Mouse (Mus musculus) forebrain, embryonic 13.5 days (tissue): ENCODE measurements at regions not wholly inside any gene's neighbourhood (a gene's known extent, or its start where the extent isn't known, plus 50 kb on each side); places are given as distances from the start of the nearest gene placed in this dataset.
"Not testable (repeated sequence)": the region's sequence is repeated elsewhere in the genome, so short reads cannot be mapped to it uniquely, and the experiment has no call there.

ENCODE experiments used
- ATAC-seq: fragments of 200-750 bp; cut with Nextera tagmentation; 2 replicates; pipeline ENCODE4 v1.8.0; 2017
- H3K27ac ChIP-seq: fragments of 300-500 bp; sonication (generic); 2 replicates; pipeline ENCODE4 v1.5.1; 2015; ENCODE audit warnings: inconsistent platforms, mild to moderate bottlenecking, moderate library complexity
- H3K27me3 ChIP-seq: fragments of 300-500 bp; sonication (generic); 2 replicates; pipeline ENCODE4 v1.6.1; 2015; ENCODE audit warnings: mild to moderate bottlenecking, inconsistent platforms
- H3K36me3 ChIP-seq: fragments of 300-500 bp; sonication (generic); 2 replicates; pipeline ENCODE4 v1.6.1; 2015; ENCODE audit warnings: mild to moderate bottlenecking, inconsistent platforms; ENCODE audit not compliant: poor library complexity, severe bottlenecking
- H3K4me1 ChIP-seq: fragments of 300-500 bp; sonication (generic); 2 replicates; pipeline ENCODE4 v1.6.1; 2015; ENCODE audit warnings: inconsistent platforms
- H3K4me2 ChIP-seq: fragments of 300-500 bp; sonication (generic); 2 replicates; pipeline ENCODE4 v1.6.1; 2015; ENCODE audit warnings: inconsistent platforms, mild to moderate bottlenecking, moderate library complexity
- H3K4me3 ChIP-seq: fragments of 300-500 bp; sonication (generic); 2 replicates; pipeline ENCODE4 v1.5.1; 2015; ENCODE audit warnings: mild to moderate bottlenecking, inconsistent platforms
- H3K9ac ChIP-seq: fragments of 300-500 bp; sonication (generic); 2 replicates; pipeline ENCODE4 v1.6.1; 2015; ENCODE audit warnings: mild to moderate bottlenecking, inconsistent platforms
- H3K9me3 ChIP-seq: fragments of 300-500 bp; sonication (generic); replicated peaks from 2 replicates; pipeline ENCODE4 v1.6.1; 2016; ENCODE audit warnings: inconsistent platforms
- WGBS: fragments of 180-500 bp; shearing (Covaris S2); methylation state at CpG from one replicate; pipeline ENCODE4 v1.1.7; 2015; 5-methylcytosine and 5-hydroxymethylcytosine counted together

GRCm38 (mm10) chr14:53516623-53517238, 737.2 kb downstream of the Dad1 start:
- not testable (repeated sequence) for H3K27ac ChIP-seq, H3K4me3 ChIP-seq, H3K4me1 ChIP-seq, H3K36me3 ChIP-seq, H3K9ac ChIP-seq, H3K27me3 ChIP-seq, ATAC-seq, H3K4me2 ChIP-seq, H3K9me3 ChIP-seq
- WGBS, result no CpG with 5 or more reads among the region's 10 CpGs

- ATAC-seq, result peak; percentile 58; the same call in 1 of the 2 replicates
- H3K4me1 ChIP-seq, H3K4me2 ChIP-seq, H3K27ac ChIP-seq, H3K9ac ChIP-seq, H3K27me3 ChIP-seq, H3K36me3 ChIP-seq, H3K9me3 ChIP-seq, H3K4me3 ChIP-seq: not testable (repeated sequence)
- WGBS, result 48% methylated on average over 1 of the region's 2 CpGs
These were observed 748.5 kb downstream of the Dad1 start for GRCm38 (mm10) chr14:53505389-53505788.

- not testable (repeated sequence) for H3K27me3 ChIP-seq, H3K9me3 ChIP-seq, H3K36me3 ChIP-seq, H3K9ac ChIP-seq, H3K4me3 ChIP-seq, H3K4me1 ChIP-seq, H3K27ac ChIP-seq, ATAC-seq, H3K4me2 ChIP-seq
- 97% methylated on average over 7 of the region's 9 CpGs for WGBS
These were observed 765.5 kb downstream of the Dad1 start for GRCm38 (mm10) chr14:53488383-53488782.

DNA sequence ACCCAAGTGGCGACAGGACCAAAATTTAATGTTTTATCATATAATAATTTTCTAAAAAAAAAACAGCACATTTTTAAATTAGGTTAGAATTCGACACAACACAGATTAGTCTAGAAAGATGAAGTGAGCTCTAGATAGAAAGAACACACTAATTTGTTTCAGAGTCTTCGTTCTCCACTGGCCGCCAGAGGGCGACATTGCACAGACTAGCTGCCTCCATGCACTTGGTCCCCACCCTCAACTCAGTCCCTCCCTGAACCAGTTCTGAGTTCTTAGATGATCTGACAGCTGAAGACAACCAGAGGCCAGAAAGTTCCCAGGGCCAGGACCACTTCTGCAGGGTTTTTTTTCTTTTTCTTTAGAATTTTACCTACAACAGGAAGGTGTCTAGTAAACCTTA, 766.3 kb downstream of the Dad1 start:
- H3K9me3 ChIP-seq, H3K4me3 ChIP-seq, H3K27me3 ChIP-seq, H3K27ac ChIP-seq, ATAC-seq, H3K36me3 ChIP-seq, H3K4me1 ChIP-seq, H3K9ac ChIP-seq, H3K4me2 ChIP-seq: not testable (repeated sequence)
- 30% methylated on average over 5 of the region's 5 CpGs for whole genome bisulfite sequencing

GRCm38 (mm10) chr14:53474170-53474569, 779.7 kb downstream of the Dad1 start:
- H3K4me1 ChIP-seq, ATAC-seq, H3K9ac ChIP-seq, H3K36me3 ChIP-seq, H3K27ac ChIP-seq, H3K9me3 ChIP-seq, H3K4me2 ChIP-seq, H3K4me3 ChIP-seq, H3K27me3 ChIP-seq: not testable (repeated sequence)
- 94% methylated on average over 7 of the region's 7 CpGs for WGBS

GRCm38 (mm10) chr14:53460790-53461189, 793.1 kb downstream of the Dad1 start:
- not testable (repeated sequence) for H3K9me3 ChIP-seq, H3K4me3 ChIP-seq, H3K27me3 ChIP-seq, H3K36me3 ChIP-seq, H3K9ac ChIP-seq, H3K27ac ChIP-seq, ATAC-seq, H3K4me1 ChIP-seq, H3K4me2 ChIP-seq

DNA sequence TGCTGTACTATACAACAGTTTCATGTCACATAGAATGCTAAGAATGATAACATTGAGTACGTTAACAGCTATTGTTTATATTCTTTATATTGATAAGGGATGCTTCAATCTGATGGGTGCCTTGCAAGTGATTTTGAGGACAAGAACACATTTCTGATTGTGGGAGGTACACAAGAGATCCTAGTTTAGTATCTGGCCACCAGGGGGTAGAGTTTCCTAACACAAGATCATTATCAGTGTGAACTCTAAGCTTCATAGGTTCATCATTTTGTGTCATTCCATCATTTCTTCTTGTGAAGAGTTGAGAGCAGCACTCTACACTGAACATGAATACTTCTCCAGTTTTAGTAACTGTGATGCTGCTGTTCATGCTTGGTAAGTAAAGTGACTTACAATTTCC, 799.9 kb downstream of the Dad1 start:
- H3K9me3 ChIP-seq, result no peaks in the 10 kb centered on the region
- no peaks in the 10 kb centered on the region for H3K4me1 ChIP-seq
- no peak overlapping the region for H3K27ac ChIP-seq
- H3K27me3 ChIP-seq, result no peaks in the 10 kb centered on the region
- H3K36me3 ChIP-seq, result no peaks in the 10 kb centered on the region
- H3K4me2 ChIP-seq, result no peak overlapping the region
- no peak overlapping the region for H3K4me3 ChIP-seq
- WGBS, result 95% methylated on average over 1 of the region's 1 CpGs
- ATAC-seq, result no peak
- H3K9ac ChIP-seq, result no peak overlapping the region

DNA sequence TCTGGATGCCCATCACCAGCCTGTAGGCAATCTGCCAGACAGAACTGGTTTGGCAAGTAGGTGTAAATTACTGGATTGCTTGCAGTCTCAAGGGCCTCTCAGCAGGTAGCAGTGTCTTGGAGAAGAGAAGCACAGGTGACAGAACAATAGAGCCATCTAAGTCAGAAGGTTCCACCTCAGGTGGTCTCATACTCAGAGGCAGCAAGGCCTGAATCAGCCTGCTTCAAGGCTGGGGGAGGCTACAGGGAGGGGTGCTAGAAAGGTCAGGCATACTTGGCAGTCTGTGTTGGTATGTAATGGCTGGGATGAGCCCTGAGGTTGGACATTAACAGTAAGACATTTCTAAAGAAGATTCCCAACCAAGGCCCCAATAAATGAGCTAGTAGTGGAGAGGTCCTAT, 814.3 kb downstream of the Dad1 start:
- H3K4me3 ChIP-seq, H3K27me3 ChIP-seq: not testable (repeated sequence)

DNA sequence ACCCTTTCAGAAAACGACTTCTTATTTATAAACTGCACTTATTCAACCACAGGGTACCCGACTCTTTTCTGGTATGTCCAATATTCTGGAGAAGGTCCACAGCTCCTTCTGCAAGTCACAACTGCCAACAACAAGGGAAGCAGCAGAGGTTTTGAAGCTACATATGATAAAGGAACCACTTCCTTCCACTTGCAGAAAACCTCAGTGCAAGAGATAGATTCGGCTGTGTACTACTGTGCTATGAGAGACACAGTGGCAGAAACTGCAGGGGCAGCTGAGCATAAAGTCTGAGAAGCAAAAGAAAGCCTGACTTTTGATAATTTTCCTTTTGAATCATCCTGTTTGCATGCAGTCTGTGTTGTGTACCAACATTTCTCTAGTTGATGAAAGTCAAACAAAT, 823.8 kb downstream of the Dad1 start:
- H3K4me3 ChIP-seq, H3K36me3 ChIP-seq, H3K27me3 ChIP-seq, H3K4me1 ChIP-seq, H3K9me3 ChIP-seq, H3K27ac ChIP-seq, ATAC-seq, H3K9ac ChIP-seq, H3K4me2 ChIP-seq: not testable (repeated sequence)
- WGBS, result 78% methylated on average over 2 of the region's 3 CpGs

More for the DNA sequence above, 814.3 kb downstream of the Dad1 start:
- H3K9me3 ChIP-seq, H3K4me1 ChIP-seq, H3K36me3 ChIP-seq, H3K9ac ChIP-seq, H3K4me2 ChIP-seq, ATAC-seq, H3K27ac ChIP-seq: not testable (repeated sequence)

DNA sequence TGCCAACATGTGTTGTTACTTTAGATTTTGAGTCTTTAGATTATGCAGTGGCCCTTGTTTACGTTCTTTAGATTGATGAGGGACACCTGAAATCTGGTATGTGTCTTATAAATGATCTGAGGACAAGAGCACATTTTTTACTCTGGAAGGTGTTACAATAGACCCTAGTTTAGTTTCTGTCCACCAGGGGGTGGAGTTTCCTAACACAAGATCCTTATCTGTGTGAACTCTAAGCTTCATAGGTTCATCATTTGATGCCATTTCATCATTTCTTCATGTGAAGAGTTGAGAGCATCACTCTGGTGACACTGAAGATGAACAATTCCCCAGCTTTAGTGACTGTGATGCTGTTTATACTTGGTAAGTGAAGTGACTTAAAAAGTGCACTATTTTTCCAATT, 825.5 kb downstream of the Dad1 start:
- H3K27ac ChIP-seq, H3K4me2 ChIP-seq, ATAC-seq, H3K4me1 ChIP-seq, H3K9ac ChIP-seq, H3K36me3 ChIP-seq, H3K9me3 ChIP-seq, H3K27me3 ChIP-seq, H3K4me3 ChIP-seq: not testable (repeated sequence)
- WGBS, result 82% methylated on average over 1 of the region's 1 CpGs

- not testable (repeated sequence) for H3K36me3 ChIP-seq, H3K4me1 ChIP-seq, ATAC-seq, H3K27ac ChIP-seq, H3K4me3 ChIP-seq, H3K9me3 ChIP-seq, H3K9ac ChIP-seq, H3K4me2 ChIP-seq, H3K27me3 ChIP-seq
- WGBS, result 80% methylated on average over 10 of the region's 10 CpGs
These were observed 826.3 kb downstream of the Dad1 start for GRCm38 (mm10) chr14:53427636-53428035.

DNA sequence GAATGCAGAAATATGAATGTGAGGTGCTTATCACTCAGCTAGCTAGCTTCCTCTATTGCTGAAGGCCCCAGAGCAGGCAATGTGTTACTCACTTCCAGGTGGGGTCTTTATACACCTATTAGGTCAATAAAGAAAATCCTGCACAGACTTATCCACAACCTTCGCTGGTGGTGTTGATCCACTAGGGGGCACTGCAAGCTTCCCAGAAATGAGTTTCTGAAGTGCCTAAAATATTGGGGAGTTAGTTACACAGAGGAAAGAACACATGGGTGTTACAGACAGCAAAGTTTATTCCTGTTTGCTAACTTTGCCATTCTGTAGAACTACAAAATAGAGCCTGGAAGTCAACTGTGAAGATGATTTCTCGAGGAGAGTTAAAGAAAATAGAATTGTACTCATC, 836.9 kb downstream of the Dad1 start:
- H3K9me3 ChIP-seq, H3K27me3 ChIP-seq, H3K9ac ChIP-seq, H3K4me1 ChIP-seq, H3K36me3 ChIP-seq, H3K4me3 ChIP-seq, H3K27ac ChIP-seq, ATAC-seq, H3K4me2 ChIP-seq: not testable (repeated sequence)
- WGBS, result 74% methylated on average over 2 of the region's 2 CpGs

DNA sequence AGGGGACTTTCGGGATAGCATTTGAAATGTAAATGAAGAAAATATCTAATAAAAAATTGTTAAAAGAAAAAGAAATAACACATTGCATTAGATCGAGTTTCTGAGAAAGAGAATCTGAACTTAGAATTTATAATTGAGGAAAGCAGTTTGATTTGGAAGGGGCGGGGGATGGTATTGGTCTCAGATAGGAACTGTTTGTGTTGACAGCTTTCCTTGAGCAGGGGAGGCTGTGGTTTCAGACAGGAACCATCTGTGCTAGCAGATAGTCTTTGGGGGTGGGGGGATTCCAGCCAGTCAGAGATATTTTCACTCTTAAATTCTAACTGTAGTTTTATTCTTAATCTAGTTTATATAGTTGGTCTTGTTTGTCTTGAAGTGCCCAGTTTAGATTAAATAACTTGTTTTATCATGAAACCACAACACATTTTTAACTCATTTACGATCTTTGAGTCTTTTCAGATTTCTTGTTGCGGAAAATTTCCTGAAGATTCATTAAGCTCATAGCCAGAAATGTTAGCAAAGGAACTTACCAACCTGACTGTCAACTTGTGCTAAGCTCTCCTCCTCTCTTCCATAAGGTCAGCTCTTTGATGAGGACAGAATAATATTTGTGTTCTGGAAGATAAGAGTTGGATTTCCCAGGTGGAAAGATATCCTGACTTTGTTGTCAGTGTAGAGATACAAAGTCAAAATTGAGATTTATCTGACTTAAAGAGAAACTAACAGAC, 846.2 kb downstream of the Dad1 start:
- not testable (repeated sequence) for H3K4me1 ChIP-seq, H3K4me3 ChIP-seq, H3K36me3 ChIP-seq, H3K27me3 ChIP-seq, H3K9ac ChIP-seq, H3K27ac ChIP-seq, ATAC-seq, H3K9me3 ChIP-seq, H3K4me2 ChIP-seq
- WGBS, result 95% methylated on average over 2 of the region's 5 CpGs
